Mouse (Mus musculus) CH12F3 (cell line): Measurements from ENCODE around the gene Trappc10.
"Not testable (repeated sequence)": the region's sequence is repeated elsewhere in the genome, so short reads cannot be mapped to it uniquely, and the experiment has no call there.

Experiments
- in situ Hi-C: fragments of 300-500 bp; cut with MboI; formaldehyde crosslinking; loops from 2 replicates; pipeline ENCODE4 v1.14.3; 2020; ENCODE audit warnings: low sequenced_read_pairs

Gene Trappc10

GRCm38 (mm10) chr10:78216376-78217083 is 27.9 kb downstream of the Trappc10 start:
- in situ Hi-C loops, result no loop called here

- in situ Hi-C loops, result no loop called here
These were observed 30.1 kb downstream of the Trappc10 start for GRCm38 (mm10) chr10:78214371-78214770.

- in situ Hi-C loops, result no loop called here
These were observed 33.1 kb downstream of the Trappc10 start for GRCm38 (mm10) chr10:78211311-78211710.

- in situ Hi-C loops, result no loop called here
These were observed 43.3 kb downstream of the Trappc10 start for GRCm38 (mm10) chr10:78201182-78201581.

GRCm38 (mm10) chr10:78192933-78193332 is 51.5 kb downstream of the Trappc10 start:
- in situ Hi-C loops, result no loop called here

- in situ Hi-C loops, result not testable (repeated sequence)
These were observed 58.4 kb downstream of the Trappc10 start for GRCm38 (mm10) chr10:78186076-78186475.

GRCm38 (mm10) chr10:78185381-78185725 is 59.1 kb downstream of the Trappc10 start:
- in situ Hi-C loops, result no loop called here

- in situ Hi-C loops, result no loop called here
These were observed 59.7 kb downstream of the Trappc10 start, which contains the start of gene Pwp2 for GRCm38 (mm10) chr10:78184531-78185380. TSS of gene Pwp2 (minus strand) at chr10:78185149.

- in situ Hi-C loops, result no loop called here
These were observed 60.9 kb downstream of the Trappc10 start for GRCm38 (mm10) chr10:78183577-78183976.

- in situ Hi-C loops, result no loop called here
These were observed 62.1 kb downstream of the Trappc10 start for GRCm38 (mm10) chr10:78182321-78182720.

GRCm38 (mm10) chr10:78174474-78174873 is 70.0 kb downstream of the Trappc10 start:
- in situ Hi-C loops, result no loop called here

- in situ Hi-C loops, result no loop called here
These were observed 72.9 kb downstream of the Trappc10 start for GRCm38 (mm10) chr10:78171581-78171980.

GRCm38 (mm10) chr10:78171057-78171456 is 73.4 kb downstream of the Trappc10 start:
- in situ Hi-C loops, result no loop called here

GRCm38 (mm10) chr10:78170445-78170844 is 74.0 kb downstream of the Trappc10 start:
- in situ Hi-C loops, result no loop called here

- in situ Hi-C loops, result loop anchor here (5.0 kb wide), 1 partner anchor 137 kb away; no protein-coding TSS in a partner anchor
These were observed 75.0 kb downstream of the Trappc10 start, which contains the start of gene D10Jhu81e for GRCm38 (mm10) chr10:78169281-78170042. TSS of gene D10Jhu81e (minus strand) at chr10:78169782.

GRCm38 (mm10) chr10:78168792-78169191 is 75.6 kb downstream of the Trappc10 start:
- in situ Hi-C loops, result loop anchor here (5.0 kb wide), 1 partner anchor 136 kb away; no protein-coding TSS in a partner anchor

GRCm38 (mm10) chr10:78167775-78168174 is 76.7 kb downstream of the Trappc10 start:
- in situ Hi-C loops, result loop anchor here (5.0 kb wide), 1 partner anchor 135 kb away; no protein-coding TSS in a partner anchor

GRCm38 (mm10) chr10:78167333-78167732 is 77.1 kb downstream of the Trappc10 start:
- in situ Hi-C loops, result loop anchor here (5.0 kb wide), 1 partner anchor 135 kb away; no protein-coding TSS in a partner anchor

- in situ Hi-C loops, result loop anchor here (5.0 kb wide), 1 partner anchor 133 kb away; no protein-coding TSS in a partner anchor
These were observed 79.0 kb downstream of the Trappc10 start for GRCm38 (mm10) chr10:78165256-78166005.

- in situ Hi-C loops, result loop anchor here (5.0 kb wide), 1 partner anchor 132 kb away; no protein-coding TSS in a partner anchor
These were observed 79.7 kb downstream of the Trappc10 start for GRCm38 (mm10) chr10:78164786-78165185.
